Mouse (Mus musculus): ENCODE data around the gene Fbll1. TPM values are rescaled to one million over a fixed set of nuclear protein-coding genes. Genes with fewer than 3 reads are reported as not detected.

Gene Fbll1
- polyA plus RNA-seq, 1 experiment from 2014 or later: 0.12 TPM

GRCm38 (mm10) chr11:35776452-35776851, 22.2 kb downstream of the Fbll1 start:
- Histone ChIP-seq H3K36me3 (replicated peaks) (peaks cover 81% of the 10 kb centered on the region), H3K9me3 (no peaks in the 10 kb centered on the region), H3K4me3 (no peak overlapping the region), H3K4me1 (peaks cover 6% of the 10 kb centered on the region; the same call in 1 of the 2 replicates), H3K27ac (no peak overlapping the region), H3K27me3 (ENCODE audit: poor library complexity, severe bottlenecking) (no peaks in the 10 kb centered on the region)
- DNase-seq (ENCODE audit: extremely low spot score, low spot score): no peak
- 90% methylated on average over 3 of the region's 3 CpGs for WGBS

GRCm38 (mm10) chr11:35775606-35776005, 23.1 kb downstream of the Fbll1 start:
- 95% methylated on average over 3 of the region's 3 CpGs for WGBS
- Histone ChIP-seq H3K4me3 (no peak overlapping the region), H3K27me3 (ENCODE audit: poor library complexity, severe bottlenecking) (no peaks in the 10 kb centered on the region), H3K36me3 (replicated peaks) (peaks cover 72% of the 10 kb centered on the region), H3K27ac (no peak overlapping the region), H3K9me3 (no peaks in the 10 kb centered on the region), H3K4me1 (peaks cover 14% of the 10 kb centered on the region)
- DNase-seq (ENCODE audit: extremely low spot score, low spot score): no peak

- 0 out of 2 replicates have a peak, but pooled peaks cover 2% of the 10 kb centered on the region for H3K27me3 ChIP-seq (ENCODE audit: poor library complexity, severe bottlenecking)
- no peak for DNase-seq (ENCODE audit: extremely low spot score, low spot score)
These were observed 27.8 kb downstream of the Fbll1 start for GRCm38 (mm10) chr11:35770741-35771504.

GRCm38 (mm10) chr11:35769746-35770437, 28.8 kb downstream of the Fbll1 start:
- H3K27ac ChIP-seq: peak overlapping the region; percentile 99
- no peaks in the 10 kb centered on the region for H3K9me3 ChIP-seq
- peaks cover 20% of the 10 kb centered on the region for H3K36me3 ChIP-seq (replicated peaks)
- peak overlapping the region; percentile 96 for H3K4me3 ChIP-seq
- DNase-seq (ENCODE audit: extremely low spot score, low spot score): no peak
- H3K27me3 ChIP-seq (ENCODE audit: poor library complexity, severe bottlenecking): 0 out of 2 replicates have a peak, but pooled peaks cover 4% of the 10 kb centered on the region
- H3K4me1 ChIP-seq: peaks cover 21% of the 10 kb centered on the region
- WGBS: under 1% methylated on average over 35 of the region's 41 CpGs

More at GRCm38 (mm10) chr11:35770741-35771504, 27.8 kb downstream of the Fbll1 start:
- peak overlapping the region; percentile 96 for H3K4me3 ChIP-seq
- H3K36me3 ChIP-seq (replicated peaks): peaks cover 25% of the 10 kb centered on the region
- peak overlapping the region; percentile 99; the same call in 1 of the 2 replicates for H3K27ac ChIP-seq
- H3K4me1 ChIP-seq: peaks cover 21% of the 10 kb centered on the region
- H3K9me3 ChIP-seq: no peaks in the 10 kb centered on the region
- WGBS: 77% methylated on average over 9 of the region's 9 CpGs

GRCm38 (mm10) chr11:35769188-35769745, 29.4 kb downstream of the Fbll1 start, which contains the start of gene Pank3:
Gene Pank3, plus strand, starts transcription at chr11:35769484.
- peaks cover 20% of the 10 kb centered on the region for H3K36me3 ChIP-seq (replicated peaks)
- peak within 1 kb of the TSS; percentile 99 for H3K27ac ChIP-seq
- WGBS: 0% methylated on average over 50 of the region's 50 CpGs

GRCm38 (mm10) chr11:35766845-35767244, 31.8 kb downstream of the Fbll1 start:
- no peak overlapping the region for H3K27ac ChIP-seq
- peaks cover 19% of the 10 kb centered on the region for H3K4me1 ChIP-seq
- WGBS: 91% methylated on average over 5 of the region's 5 CpGs
- peaks cover 4% of the 10 kb centered on the region for H3K36me3 ChIP-seq (replicated peaks)
- H3K4me3 ChIP-seq: no peak overlapping the region
- no peaks in the 10 kb centered on the region for H3K9me3 ChIP-seq
- 0 out of 2 replicates have a peak, but pooled peaks cover 4% of the 10 kb centered on the region for H3K27me3 ChIP-seq (ENCODE audit: poor library complexity, severe bottlenecking)
- no peak for DNase-seq (ENCODE audit: extremely low spot score, low spot score)

More at GRCm38 (mm10) chr11:35769188-35769745, 29.4 kb downstream of the Fbll1 start, which contains the start of gene Pank3:
- Histone ChIP-seq H3K9me3 (no peaks in the 10 kb centered on the region), H3K4me1 (peaks cover 21% of the 10 kb centered on the region), H3K27me3 (ENCODE audit: poor library complexity, severe bottlenecking) (0 out of 2 replicates have a peak, but pooled peaks cover 4% of the 10 kb centered on the region), H3K4me3 (peak within 1 kb of the TSS; percentile 96)
- DNase-seq (ENCODE audit: extremely low spot score, low spot score): peak; percentile 97

- WGBS: 88% methylated on average over 4 of the region's 4 CpGs
- no peak overlapping the region for H3K27ac ChIP-seq
- DNase-seq (ENCODE audit: extremely low spot score, low spot score): no peak
- H3K36me3 ChIP-seq (replicated peaks): no peaks in the 10 kb centered on the region
- H3K4me1 ChIP-seq: 0 out of 2 replicates have a peak, but pooled peaks cover 4% of the 10 kb centered on the region
- no peak overlapping the region for H3K4me3 ChIP-seq
- no peaks in the 10 kb centered on the region for H3K9me3 ChIP-seq
- no peaks in the 10 kb centered on the region for H3K27me3 ChIP-seq (ENCODE audit: poor library complexity, severe bottlenecking)
These were observed 38.1 kb downstream of the Fbll1 start for GRCm38 (mm10) chr11:35760627-35761003.

- 0 out of 2 replicates have a peak, but pooled peaks cover 4% of the 10 kb centered on the region for H3K4me1 ChIP-seq
- WGBS: 86% methylated on average over 7 of the region's 7 CpGs
- H3K4me3 ChIP-seq: no peak overlapping the region
- no peaks in the 10 kb centered on the region for H3K36me3 ChIP-seq (replicated peaks)
- no peak for DNase-seq (ENCODE audit: extremely low spot score, low spot score)
- H3K9me3 ChIP-seq: no peaks in the 10 kb centered on the region
- H3K27ac ChIP-seq: no peak overlapping the region
- H3K27me3 ChIP-seq (ENCODE audit: poor library complexity, severe bottlenecking): no peaks in the 10 kb centered on the region
These were observed 38.6 kb downstream of the Fbll1 start for GRCm38 (mm10) chr11:35760001-35760626.

- WGBS: 85% methylated on average over 11 of the region's 11 CpGs
- Histone ChIP-seq H3K4me1 (0 out of 2 replicates have a peak, but pooled peaks cover 4% of the 10 kb centered on the region), H3K36me3 (replicated peaks) (no peaks in the 10 kb centered on the region), H3K27me3 (ENCODE audit: poor library complexity, severe bottlenecking) (no peaks in the 10 kb centered on the region), H3K9me3 (no peaks in the 10 kb centered on the region), H3K27ac (no peak overlapping the region), H3K4me3 (no peak overlapping the region)
- DNase-seq (ENCODE audit: extremely low spot score, low spot score): no peak
These were observed 42.0 kb downstream of the Fbll1 start for GRCm38 (mm10) chr11:35756411-35757303.

- DNase-seq (ENCODE audit: extremely low spot score, low spot score): no peak
- H3K9me3 ChIP-seq: no peaks in the 10 kb centered on the region
- 74% methylated on average over 6 of the region's 6 CpGs for WGBS
These were observed 43.1 kb downstream of the Fbll1 start for GRCm38 (mm10) chr11:35755546-35755945.

GRCm38 (mm10) chr11:35754906-35755418, 43.7 kb downstream of the Fbll1 start:
- H3K27ac ChIP-seq: no peak overlapping the region
- H3K4me1 ChIP-seq: 0 out of 2 replicates have a peak, but pooled peaks cover 4% of the 10 kb centered on the region
- H3K27me3 ChIP-seq (ENCODE audit: poor library complexity, severe bottlenecking): no peaks in the 10 kb centered on the region
- no peaks in the 10 kb centered on the region for H3K9me3 ChIP-seq
- no peak for DNase-seq (ENCODE audit: extremely low spot score, low spot score)
- H3K36me3 ChIP-seq (replicated peaks): no peaks in the 10 kb centered on the region
- WGBS: 87% methylated on average over 4 of the region's 4 CpGs
- H3K4me3 ChIP-seq: no peak overlapping the region

More at GRCm38 (mm10) chr11:35755546-35755945, 43.1 kb downstream of the Fbll1 start:
- H3K27ac ChIP-seq: no peak overlapping the region
- H3K36me3 ChIP-seq (replicated peaks): no peaks in the 10 kb centered on the region
- H3K4me3 ChIP-seq: no peak overlapping the region
- H3K27me3 ChIP-seq (ENCODE audit: poor library complexity, severe bottlenecking): no peaks in the 10 kb centered on the region
- 0 out of 2 replicates have a peak, but pooled peaks cover 4% of the 10 kb centered on the region for H3K4me1 ChIP-seq

All from forebrain, embryonic 10.5 days (tissue).